Mouse (Mus musculus): ENCODE results near the gene Snrpa. TPM values are rescaled to one million over a fixed set of nuclear protein-coding genes. Genes with fewer than 3 reads are reported as not detected.

The Snrpa gene
- total and polyA plus RNA-seq, 3 experiments, result 67.1 to 233 (median 123) TPM

DNA sequence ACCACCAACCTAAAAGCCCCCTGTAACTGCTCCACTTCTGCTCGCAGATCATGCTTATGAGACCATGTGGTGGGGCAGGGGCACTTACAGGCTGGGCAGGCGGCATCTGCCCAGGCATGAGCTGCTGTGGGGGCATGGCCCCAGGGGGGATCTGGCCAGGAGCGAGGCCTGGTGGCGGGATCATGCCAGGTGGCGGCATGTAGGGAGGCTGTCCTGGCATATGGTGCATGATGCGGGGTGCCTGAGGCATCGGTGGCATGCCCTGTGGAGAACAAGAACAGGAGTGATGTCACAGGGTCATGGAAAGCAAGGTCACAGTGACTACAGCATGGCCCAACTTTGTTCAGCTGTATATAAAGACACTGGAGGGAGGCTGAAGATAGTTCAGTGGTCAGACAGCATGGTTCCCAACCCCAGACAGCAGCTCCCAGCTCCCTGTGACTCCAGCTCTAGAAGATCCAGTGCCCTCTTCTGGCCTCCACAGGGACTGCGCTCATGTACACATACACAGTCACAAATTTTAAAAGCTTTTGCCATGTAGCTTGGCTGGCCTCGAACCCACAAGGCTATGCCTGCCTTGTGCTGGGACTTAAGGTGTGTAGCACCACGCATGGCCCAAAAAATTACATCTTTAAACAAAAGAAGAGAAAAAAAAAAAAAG lies 6.7 kb downstream of the Snrpa start:
- H3K4me3 ChIP-seq (replicated peaks in 1 of 3; ENCODE audit: low read depth in 2 of 3, low read length in 2 of 3, poor library complexity in 1 of 3), result no peak overlapping the region
- dilution Hi-C loops (cut with MboI; ENCODE audit: extremely low pct_ligation_motif_present, extremely low pct_unique_long_range_greater_than_20kb, low sequenced_read_pairs), result no loop called here
- in situ Hi-C loops (cut with MboI; ENCODE audit: low pct_ligation_motif_present, low pct_unique_long_range_greater_than_20kb, low sequenced_read_pairs), result no loop called here
- H3K36me3 ChIP-seq (replicated peaks in 1 of 2; ENCODE audit: control insufficient read depth in 1 of 2, insufficient read depth in 1 of 2, low read length in 1 of 2), result peaks cover 88 to 98% of the 10 kb centered on the region in 2 experiments
- DNase-seq (ENCODE audit: extremely low read depth), result no peak
- peaks cover 34% of the 10 kb centered on the region for H3K79me2 ChIP-seq (replicated peaks; ENCODE audit: control insufficient read depth, extremely low read depth, insufficient read depth, poor library complexity, severe bottlenecking)
- peak; percentile 28; the same call in 1 of the 2 replicates for TF ChIP-seq SMC3 (IDR thresholded peaks at IDR 0.05; ENCODE audit: low read depth, low read length)
- peak; percentile 24 to 44; a peak in 2 of 4 replicates for TF ChIP-seq CTCF (conservative IDR thresholded peaks at IDR 0.05 in 1 of 2, IDR thresholded peaks at IDR 0.05 in 1 of 2; ENCODE audit: low read depth in 2 of 2, low read length in 2 of 2)
- TF ChIP-seq TCF12 (IDR thresholded peaks at IDR 0.05; ENCODE audit: low read depth, low read length), result no peak
- no peak overlapping the region for H3K4me2 ChIP-seq (ENCODE audit: insufficient read depth, low read depth, poor library complexity, severe bottlenecking)
- no peak overlapping the region for H3K27ac ChIP-seq (ENCODE audit: insufficient read depth, low read depth)
- no peaks in the 10 kb centered on the region for H3K27me3 ChIP-seq (replicated peaks)
- H3K4me1 ChIP-seq (ENCODE audit: control insufficient read depth in 1 of 2, insufficient read depth in 2 of 2), result peaks cover 15 to 28% of the 10 kb centered on the region in 2 experiments
- peaks cover 10% of the 10 kb centered on the region for H3K9me3 ChIP-seq (replicated peaks; ENCODE audit: low read length)
- no peak overlapping the region for H3K9ac ChIP-seq (ENCODE audit: insufficient read depth, low read depth)

DNA sequence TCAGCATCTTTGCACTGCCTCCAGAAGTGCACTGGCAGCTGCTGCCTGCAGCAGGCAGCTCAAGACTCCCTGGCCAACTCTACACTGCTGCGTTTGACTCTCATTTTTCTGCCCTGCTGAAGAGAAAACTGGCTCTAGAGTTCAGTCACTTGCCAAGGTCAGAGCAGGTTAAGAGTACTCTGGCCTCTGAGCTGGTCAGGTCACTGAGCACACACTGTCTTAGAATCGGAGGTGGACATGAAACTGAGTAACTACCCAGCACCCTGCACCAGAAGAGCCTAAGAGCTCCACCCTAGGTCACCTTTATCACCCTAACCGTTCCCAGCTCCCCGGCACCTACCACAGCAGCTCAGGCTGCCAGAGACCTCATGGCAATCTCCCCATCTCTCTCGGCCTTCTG lies 10.1 kb downstream of the Snrpa start:
- Histone ChIP-seq H3K9ac (ENCODE audit: insufficient read depth, low read depth) (no peak overlapping the region), H3K4me2 (ENCODE audit: insufficient read depth, low read depth, poor library complexity, severe bottlenecking) (no peak overlapping the region), H3K9me3 (replicated peaks; ENCODE audit: low read length) (peaks cover 9% of the 10 kb centered on the region), H3K27ac (ENCODE audit: insufficient read depth, low read depth) (no peak overlapping the region), H3K79me2 (replicated peaks; ENCODE audit: control insufficient read depth, extremely low read depth, insufficient read depth, poor library complexity, severe bottlenecking) (peaks cover 10% of the 10 kb centered on the region; the same call in 1 of the 2 replicates), H3K4me3 (replicated peaks in 1 of 3; ENCODE audit: low read depth in 2 of 3, low read length in 2 of 3, poor library complexity in 1 of 3) (no peak overlapping the region), H3K36me3 (replicated peaks in 1 of 2; ENCODE audit: control insufficient read depth in 1 of 2, insufficient read depth in 1 of 2, low read length in 1 of 2) (peaks cover 63 to 87% of the 10 kb centered on the region in 2 experiments), H3K27me3 (replicated peaks) (no peaks in the 10 kb centered on the region), H3K4me1 (ENCODE audit: control insufficient read depth in 1 of 2, insufficient read depth in 2 of 2) (peaks cover 0 to 11% of the 10 kb centered on the region in 2 experiments; a peak in 2 of 4 replicates)
- in situ Hi-C loops (cut with MboI; ENCODE audit: low pct_ligation_motif_present, low pct_unique_long_range_greater_than_20kb, low sequenced_read_pairs), result no loop called here
- TF ChIP-seq POLR2AphosphoS2 (IDR thresholded peaks at IDR 0.05; ENCODE audit: low read depth, low read length), result no peak
- no peak for TF ChIP-seq TCF12 (IDR thresholded peaks at IDR 0.05; ENCODE audit: low read depth, low read length)
- TF ChIP-seq TBP (conservative IDR thresholded peaks at IDR 0.05; ENCODE audit: low read depth, low read length), result no peak
- TF ChIP-seq ZMIZ1 (IDR thresholded peaks at IDR 0.05; ENCODE audit: low read depth, low read length), result no peak
- TF ChIP-seq JUN (IDR thresholded peaks at IDR 0.05; ENCODE audit: insufficient read depth, low read depth, low read length), result no peak
- TF ChIP-seq PAX5 (IDR thresholded peaks at IDR 0.05; ENCODE audit: low read length), result no peak
- TF ChIP-seq NELFE (IDR thresholded peaks at IDR 0.05; ENCODE audit: low read depth, low read length), result no peak
- TF ChIP-seq HCFC1 (IDR thresholded peaks at IDR 0.05; ENCODE audit: low read depth, low read length), result no peak
- TF ChIP-seq MAZ (IDR thresholded peaks at IDR 0.05; ENCODE audit: low read depth, low read length), result no peak
- no peak for TF ChIP-seq MAFK (IDR thresholded peaks at IDR 0.05; ENCODE audit: insufficient replicate concordance, low read length)
- no peak for TF ChIP-seq RCOR1 (conservative IDR thresholded peaks at IDR 0.05; ENCODE audit: low read depth, low read length)
- no peak for TF ChIP-seq KAT2A (IDR thresholded peaks at IDR 0.05; ENCODE audit: insufficient replicate concordance, low read length)
- dilution Hi-C loops (cut with MboI; ENCODE audit: extremely low pct_ligation_motif_present, extremely low pct_unique_long_range_greater_than_20kb, low sequenced_read_pairs), result no loop called here
- no peak for DNase-seq (ENCODE audit: extremely low read depth)

All from CH12.LX (cell line).